Mouse (Mus musculus) right cerebral cortex, postnatal 4 days (tissue): ENCODE measurements at regions not wholly inside any gene's neighbourhood (a gene's known extent, or its start where the extent isn't known, plus 50 kb on each side); places are given as distances from the start of the nearest gene placed in this dataset.

Source experiments
- DNase-seq: peaks from one replicate; pipeline ENCODE4 v3.0.0-alpha.2; 2022

DNA sequence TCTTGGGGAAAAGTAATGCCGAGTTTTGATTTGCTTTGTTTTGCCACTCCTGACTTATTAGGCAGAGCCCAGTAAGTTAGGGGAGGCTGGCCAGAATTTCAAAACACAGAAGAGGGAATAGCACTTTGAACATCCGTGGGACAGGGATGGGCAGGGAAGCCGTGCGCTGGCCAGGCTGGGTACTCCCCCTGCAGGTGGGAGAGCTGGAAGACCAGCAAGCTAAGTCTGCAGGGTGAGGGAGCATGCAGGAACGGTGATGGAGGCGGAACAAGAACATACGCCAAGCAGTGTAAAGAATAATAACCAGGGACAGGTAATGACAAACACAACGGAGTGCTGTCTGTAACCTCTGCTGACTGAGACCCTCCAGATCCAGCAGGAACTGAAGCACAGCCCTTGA lies 55.5 kb upstream of the Vps8 start:
- no peak for DNase-seq

DNA sequence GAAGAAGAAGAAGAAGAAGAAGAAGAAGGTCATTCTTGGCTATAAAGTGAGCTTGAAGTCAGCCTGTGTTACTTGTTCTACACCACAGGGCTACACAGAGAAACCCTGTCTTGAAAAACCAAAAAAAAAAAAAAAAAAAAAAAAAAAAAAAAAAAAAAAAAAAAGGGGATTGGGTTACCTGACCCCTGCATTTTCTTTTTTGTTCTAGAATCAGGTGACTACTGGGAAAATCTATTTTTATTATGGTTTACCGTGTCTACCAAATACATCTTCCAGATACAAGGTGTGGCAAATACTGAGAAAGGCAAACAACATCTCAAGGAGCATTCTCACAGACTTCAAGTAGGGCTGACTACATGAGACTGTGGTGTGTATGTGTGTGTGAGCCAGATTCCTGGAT lies 54.1 kb upstream of the Vps8 start:
- DNase-seq: no peak

DNA sequence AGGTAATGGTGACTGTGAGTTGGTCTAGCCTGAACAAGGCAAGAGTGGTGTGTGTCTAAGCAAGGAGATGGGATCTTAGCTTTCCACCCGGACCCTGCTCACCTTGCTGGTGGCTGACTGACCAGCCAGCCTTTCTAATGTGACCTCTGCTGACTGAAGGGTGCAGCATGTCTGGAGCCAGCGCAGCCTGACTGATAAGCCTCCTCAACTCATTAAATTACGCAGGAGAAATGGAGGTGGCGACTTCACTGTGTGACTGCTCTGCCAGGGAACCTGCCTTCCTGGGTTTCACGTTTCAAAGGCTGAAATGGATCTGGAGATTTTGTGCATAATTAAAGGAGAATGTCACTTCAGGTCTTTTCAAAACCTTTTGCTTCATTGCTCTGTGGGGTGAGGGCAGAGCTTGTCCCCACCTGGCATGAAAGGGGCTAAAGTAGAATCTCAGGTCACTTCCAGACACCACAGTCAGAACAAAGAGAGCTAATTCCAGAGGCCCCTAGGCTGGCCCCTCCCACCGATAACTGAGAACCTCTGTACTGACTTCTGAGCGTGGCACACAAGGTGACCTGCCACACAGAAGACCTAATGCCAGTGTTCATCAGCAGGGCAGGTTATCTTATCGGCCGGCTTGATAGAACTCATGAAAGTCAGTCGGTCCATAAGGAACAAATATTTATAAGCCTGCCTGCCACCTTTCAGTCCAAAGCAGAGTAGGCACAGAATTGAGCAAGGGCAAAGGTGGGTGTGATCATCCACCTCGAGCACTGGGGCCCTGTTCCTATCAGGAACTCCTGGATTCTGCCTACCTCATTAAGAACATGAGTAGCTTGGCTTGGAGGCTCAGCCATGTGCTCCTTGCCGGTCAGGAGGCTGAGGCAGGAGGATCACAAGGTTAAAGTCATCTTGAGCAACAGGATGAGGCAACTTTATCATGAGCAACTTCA lies 53.1 kb upstream of the Vps8 start:
- DNase-seq: no peak
